Mouse (Mus musculus) kidney, postnatal 10 days (tissue): ENCODE results near the gene Rtbdn.

ENCODE experiments used
- DNase-seq: peaks from one replicate; pipeline ENCODE4 v3.0.0; 2021; ENCODE audit warnings: mixed read lengths

Rtbdn gene

DNA sequence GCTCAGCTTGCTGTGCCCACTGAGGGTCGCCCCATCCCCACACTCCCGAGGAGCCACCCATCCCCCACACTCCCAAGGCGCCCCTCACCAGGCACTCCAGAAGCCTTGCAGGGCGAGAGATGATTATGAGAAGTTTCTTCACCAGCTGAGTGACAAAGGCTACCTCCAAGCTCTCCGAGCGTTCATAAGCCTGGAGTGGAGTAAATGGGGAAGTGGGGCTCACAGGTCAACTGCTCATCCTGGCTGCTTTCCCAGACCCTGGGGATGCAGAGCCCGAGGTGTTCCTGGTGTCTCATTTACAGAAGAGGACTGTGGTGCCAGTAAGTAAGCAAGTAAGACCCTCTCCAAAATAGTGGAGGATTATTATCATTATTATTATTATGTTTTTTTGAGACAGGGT lies 21.2 kb upstream of the Rtbdn start:
- DNase-seq = no peak

- DNase-seq = no peak
Observed at GRCm38 (mm10) chr8:84927513-84927912, 19.3 kb upstream of the Rtbdn start.

GRCm38 (mm10) chr8:84928456-84929306 lies 18.1 kb upstream of the Rtbdn start:
- peak; percentile 85 for DNase-seq

- no peak for DNase-seq
Observed at GRCm38 (mm10) chr8:84930582-84930981, 16.2 kb upstream of the Rtbdn start.

GRCm38 (mm10) chr8:84933767-84934559 lies 12.8 kb upstream of the Rtbdn start:
- DNase-seq = no peak

GRCm38 (mm10) chr8:84934860-84935259 lies 11.9 kb upstream of the Rtbdn start:
- no peak for DNase-seq

DNA sequence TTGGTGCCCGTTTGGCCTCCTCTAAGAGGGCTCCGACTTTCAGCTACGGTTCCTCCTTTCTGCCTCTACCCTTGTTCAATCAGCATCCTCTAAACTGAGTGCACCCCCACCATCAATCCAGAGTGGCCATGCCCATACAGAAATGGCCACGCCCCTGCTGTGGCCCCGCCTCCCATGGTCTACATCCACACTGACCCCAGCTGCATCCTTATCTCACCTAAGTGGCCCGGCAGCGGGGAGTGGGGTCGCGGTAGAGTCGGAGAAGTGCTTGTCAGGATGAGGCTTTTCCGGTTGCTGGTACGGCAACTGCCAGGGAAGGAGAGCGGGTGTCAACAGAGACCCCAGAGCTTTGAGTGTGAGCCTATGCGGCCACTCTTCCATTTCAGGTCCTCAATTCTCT lies 11.3 kb upstream of the Rtbdn start:
- DNase-seq = peak; percentile 12

- no peak for DNase-seq
Observed at GRCm38 (mm10) chr8:84936041-84936961, 10.5 kb upstream of the Rtbdn start.

- DNase-seq = peak; percentile 71
Observed at GRCm38 (mm10) chr8:84936962-84937546, 9.7 kb upstream of the Rtbdn start, which contains the start of gene Mast1. Mast1 (minus strand) TSS chr8:84937359.

DNA sequence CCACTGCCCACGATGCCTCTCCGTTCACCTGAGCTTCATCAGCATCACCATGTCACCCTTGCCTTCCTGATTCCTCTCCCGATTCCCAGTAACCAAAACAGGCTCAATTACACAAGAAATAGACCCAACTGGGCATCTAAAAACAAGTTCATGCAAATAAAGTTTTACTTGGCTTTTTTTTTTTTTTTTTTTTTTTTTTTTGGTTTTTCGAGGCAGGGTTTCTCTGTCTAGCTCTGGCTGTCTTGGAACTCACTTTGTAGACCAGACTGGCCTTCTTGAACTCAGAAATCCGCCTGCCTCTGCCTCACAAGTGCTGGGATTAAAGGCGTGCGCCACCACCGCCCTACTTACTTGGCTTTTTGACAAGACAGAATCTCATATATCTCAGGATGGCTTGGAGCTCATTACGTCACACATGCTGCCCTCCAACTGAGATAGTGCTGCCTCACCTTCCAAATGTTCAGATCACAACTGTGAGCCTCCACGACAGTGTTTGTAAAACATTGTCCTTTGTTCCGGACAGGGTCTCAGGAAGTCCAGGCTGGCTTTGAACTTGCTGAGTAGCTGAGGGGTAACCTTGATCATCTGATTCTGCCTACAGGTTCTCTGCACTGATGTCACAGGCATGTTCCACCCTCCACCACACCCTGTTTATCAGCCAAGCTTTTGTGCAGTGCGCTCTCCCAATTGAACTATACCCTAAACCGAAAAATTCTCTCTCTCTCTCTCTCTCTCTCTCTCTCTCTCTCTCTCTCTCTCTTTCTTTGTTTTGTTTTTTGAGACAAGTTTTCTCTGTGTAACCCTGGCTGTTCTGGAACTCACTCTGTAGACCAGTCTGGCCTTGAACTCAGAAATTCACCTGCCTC lies 8.9 kb upstream of the Rtbdn start:
- DNase-seq = no peak

- DNase-seq = no peak
Observed at GRCm38 (mm10) chr8:84943699-84944098, 3.1 kb upstream of the Rtbdn start.

DNA sequence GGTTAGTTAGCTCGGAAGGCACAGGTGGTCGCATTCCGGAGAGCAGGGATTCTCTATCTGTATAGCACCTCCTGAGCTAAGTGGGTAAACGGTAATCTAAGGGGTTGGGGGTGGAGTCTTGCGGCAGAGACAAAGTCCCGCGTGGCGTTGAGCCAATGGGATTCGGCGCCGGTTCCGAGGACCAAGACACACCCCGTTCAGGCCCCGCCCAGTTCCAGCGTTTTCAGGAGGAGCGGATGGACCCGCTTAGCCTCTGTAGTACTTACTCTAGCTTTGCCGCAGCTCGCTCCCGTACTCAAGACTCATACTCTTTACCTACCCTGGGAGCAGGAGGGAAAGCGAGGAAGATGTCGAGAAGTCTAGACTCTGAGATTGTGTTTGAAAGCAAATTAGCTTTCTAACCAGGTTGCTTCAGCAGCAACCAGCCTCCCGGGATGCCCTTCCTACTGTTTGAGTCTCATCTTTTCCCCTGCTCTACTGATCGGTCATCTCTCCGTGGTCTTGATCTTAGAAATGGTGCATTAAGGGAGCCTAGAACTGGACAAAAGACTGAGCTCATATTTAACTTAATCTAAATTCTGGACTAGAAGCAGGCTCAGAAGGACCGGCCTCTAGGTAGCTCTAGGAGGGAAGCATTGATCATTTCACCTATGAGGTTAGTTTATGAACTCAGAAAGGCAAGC lies 2.2 kb upstream of the Rtbdn start:
- DNase-seq = peak; percentile 59

DNA sequence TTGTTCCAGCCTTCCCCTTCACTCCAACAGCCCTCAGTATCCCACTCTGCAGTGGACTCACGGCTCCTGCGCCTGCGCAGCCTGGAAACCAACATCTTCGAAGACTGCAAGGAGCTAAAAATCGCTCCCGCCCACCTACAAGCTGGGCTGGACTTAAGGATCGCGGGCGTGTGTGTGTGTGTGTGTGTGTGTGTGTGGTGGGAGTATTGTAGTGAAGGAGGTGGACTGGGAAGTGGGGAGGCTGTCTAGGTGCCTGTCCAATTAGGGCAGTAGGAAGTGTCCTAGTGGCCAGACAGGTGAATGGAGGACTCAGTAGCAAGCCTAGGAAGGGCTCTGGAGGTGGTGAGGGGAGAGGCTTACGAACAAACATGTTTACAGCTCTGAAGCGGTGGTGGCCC lies 1.6 kb upstream of the Rtbdn start:
- DNase-seq = no peak

DNA sequence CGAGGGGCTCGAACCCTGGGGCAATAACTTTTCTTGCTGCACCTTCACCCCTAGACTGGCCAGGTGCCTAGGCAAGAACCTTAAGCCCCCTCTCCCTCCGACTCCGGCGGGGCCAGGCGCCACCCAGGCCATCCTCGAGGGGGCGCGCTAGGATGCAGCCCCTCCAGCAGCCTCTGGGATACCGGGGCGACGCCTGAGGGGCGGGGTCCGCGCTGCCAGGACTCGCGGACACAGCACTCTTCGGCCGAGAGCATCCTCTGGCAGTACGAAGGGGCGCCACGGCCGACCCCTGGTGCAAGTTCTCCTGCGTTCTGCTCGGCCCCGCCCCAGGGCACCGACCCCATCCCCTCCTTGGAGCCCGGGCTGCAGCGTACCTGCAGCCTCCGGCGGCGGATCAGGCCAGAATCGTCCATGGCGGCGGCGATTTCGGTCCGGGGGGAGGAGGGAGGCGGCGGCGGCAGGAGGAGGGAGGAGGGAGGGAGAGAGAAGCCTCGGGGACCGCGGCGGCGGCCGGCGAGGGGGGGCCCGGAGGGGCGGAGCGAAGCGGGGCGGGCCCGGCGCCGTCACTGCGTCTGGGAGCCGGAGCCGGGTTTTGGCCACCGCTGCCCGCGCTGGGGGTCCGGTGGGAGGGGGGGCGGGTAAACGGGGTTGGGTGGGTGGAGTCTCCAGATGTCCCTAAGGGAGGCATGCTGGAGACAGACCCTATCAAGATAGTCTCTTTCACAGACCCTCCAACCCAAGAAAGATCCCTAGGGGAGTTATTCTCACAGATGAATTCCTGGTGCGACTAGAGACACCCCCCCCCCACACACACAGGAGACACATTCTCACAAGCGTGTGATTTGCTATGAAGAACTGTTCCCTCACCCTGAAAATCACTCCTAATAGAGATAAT lies 911 bp upstream of the Rtbdn start:
- no peak for DNase-seq

DNA sequence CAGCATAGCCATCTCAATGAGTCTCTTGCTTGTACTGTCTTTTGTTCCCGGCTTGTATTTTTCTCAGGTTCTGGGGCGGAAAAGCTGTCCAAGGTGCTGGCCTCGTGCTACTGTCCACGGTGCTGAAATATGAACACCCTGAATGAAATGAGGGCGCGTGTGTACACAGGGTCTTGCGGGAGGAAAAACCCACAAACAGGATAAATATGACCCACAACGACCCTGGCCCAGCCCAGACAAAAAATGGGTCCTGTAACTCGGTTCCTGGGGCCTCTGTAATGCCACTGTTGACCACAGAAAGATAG lies 402 bp downstream of the Rtbdn start:
- DNase-seq = peak; percentile 78

GRCm38 (mm10) chr8:84949753-84950152 lies 3.0 kb downstream of the Rtbdn start:
- DNase-seq = no peak

- DNase-seq = peak; percentile 57
Observed at GRCm38 (mm10) chr8:84952612-84953255, 5.9 kb downstream of the Rtbdn start.

DNA sequence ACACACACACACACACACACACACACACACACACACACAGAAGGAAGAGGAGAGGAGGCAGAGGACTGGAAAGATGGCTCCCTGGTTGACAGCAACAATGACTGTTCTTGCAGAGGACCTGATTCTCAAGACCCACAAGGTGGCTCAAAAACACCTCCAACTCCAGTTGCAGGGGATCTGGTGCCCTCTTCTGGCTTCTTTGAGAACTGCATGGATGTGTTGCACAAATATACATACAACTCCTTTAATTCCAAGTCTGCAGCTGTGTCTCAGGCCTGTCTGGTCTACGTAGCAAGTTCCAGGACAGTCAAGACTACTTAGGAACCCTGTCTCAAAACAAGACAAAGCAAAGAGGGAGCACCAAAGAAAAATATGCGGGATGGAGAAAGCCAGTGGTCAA lies 10.0 kb downstream of the Rtbdn start:
- DNase-seq = peak; percentile 81

DNA sequence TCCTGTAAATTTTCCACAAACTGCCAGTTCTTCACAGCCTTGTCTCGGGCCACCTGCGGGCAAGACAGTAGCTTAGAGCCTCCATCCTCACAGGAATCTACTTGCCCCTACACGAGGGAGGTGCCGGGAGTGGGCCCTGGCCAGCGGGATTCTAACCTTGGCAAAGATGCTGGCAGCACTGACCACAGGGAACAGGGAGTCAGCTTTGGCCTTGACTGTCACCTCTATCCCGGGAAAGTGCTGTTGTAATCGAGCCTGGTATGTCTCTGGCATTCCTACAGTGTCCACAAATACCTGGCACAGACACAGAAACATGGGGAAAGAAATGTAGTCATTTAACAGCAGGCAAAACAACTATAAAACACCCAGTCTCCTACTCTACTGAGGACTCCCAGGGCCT lies 13.0 kb downstream of the Rtbdn start:
- DNase-seq = no peak
